33 mouse cellular contexts compared by ENCODE assay signal in genomic region chr12:76262918-76263317, GRCm38 (mm10). TPM values are rescaled to one million over a fixed set of nuclear protein-coding genes. Genes with fewer than 3 reads are reported as not detected.
DNase-seq lines count a peak whose midpoint lies in the region; ATAC-seq lines count a peak whose summit lies in the region.
"Had no signal": no experiment of that assay in that cellular context is flagged by ENCODE, and none has a peak within 500 bp of the region (broad histone marks: within the 10 kb centered on the region; RNA-seq: fewer than 3 reads in every experiment).

No protein-coding gene starts in this region.

- peaks cover 9% of the 10 kb centered on the region; the same call in 1 of the 2 replicates for H3K4me1 ChIP-seq in intestine, embryonic 16.5 days (ENCODE audit: control insufficient read depth, insufficient read depth, low read length)
- no peaks in the 10 kb centered on the region for H3K4me1 ChIP-seq in intestine, embryonic 15.5 days (replicated peaks)
- peaks cover 45% of the 10 kb centered on the region for H3K4me1 ChIP-seq in liver, embryonic 12.5 days
- peaks cover 25% of the 10 kb centered on the region for H3K4me1 ChIP-seq in liver, embryonic 15.5 days (replicated peaks)
- H3K4me1 ChIP-seq: embryonic facial prominence, embryonic 13.5 days; forebrain, embryonic 12.5 days; hindbrain, embryonic 12.5 days; hindbrain, embryonic 15.5 days had no signal

- H3K4me2 ChIP-seq in intestine, embryonic 16.5 days (ENCODE audit: low read depth, low read length) = no peak overlapping the region
- H3K4me2 ChIP-seq in intestine, embryonic 15.5 days (replicated peaks) = no peak overlapping the region
- no peak overlapping the region for H3K4me2 ChIP-seq in liver, embryonic 12.5 days
- H3K4me2 ChIP-seq in liver, embryonic 15.5 days = no peak overlapping the region
- H3K4me2 ChIP-seq: embryonic facial prominence, embryonic 13.5 days; forebrain, embryonic 12.5 days; forebrain, embryonic 15.5 days; heart, embryonic 11.5 days; hindbrain, embryonic 12.5 days; hindbrain, embryonic 15.5 days had no signal

- peak; percentile 23; the same call in 1 of the 2 replicates for ATAC-seq in intestine, embryonic 16.5 days
- ATAC-seq in intestine, embryonic 15.5 days = no peak
- no peak for ATAC-seq in liver, embryonic 12.5 days
- ATAC-seq in liver, embryonic 15.5 days (ENCODE audit: insufficient read depth) = peak; percentile 54
- ATAC-seq: forebrain, embryonic 15.5 days; Patski had no signal

- H3K9me3 ChIP-seq in intestine, embryonic 16.5 days (ENCODE audit: control insufficient read depth, low read length) = no peaks in the 10 kb centered on the region
- no peaks in the 10 kb centered on the region for H3K9me3 ChIP-seq in intestine, embryonic 15.5 days
- no peaks in the 10 kb centered on the region for H3K9me3 ChIP-seq in liver, embryonic 12.5 days (replicated peaks)
- no peaks in the 10 kb centered on the region for H3K9me3 ChIP-seq in liver, embryonic 15.5 days (replicated peaks)
- H3K9me3 ChIP-seq: embryonic facial prominence, embryonic 10.5 days; embryonic facial prominence, embryonic 13.5 days; forebrain, embryonic 12.5 days; forebrain, embryonic 15.5 days; G1E; hindbrain, embryonic 12.5 days; hindbrain, embryonic 15.5 days had no signal

- DNase-seq in liver = no peak
- DNase-seq in yolk sac, embryonic 10.5 days (ENCODE audit: low spot score) = peak; percentile 63
- no peak for DNase-seq in adrenal gland, postnatal 4 days (ENCODE audit: low spot score in 2 of 2)
- DNase-seq: adrenal gland, postnatal 10 days; adrenal gland, postnatal 36 days; B cell, adult 2 months; cerebellum, adult 11-12 months; cerebellum, adult 8-10 months; cerebellum, postnatal 10 days; cerebellum, postnatal 36 days; embryo, embryonic 11 days; gastrocnemius, postnatal 25 days; heart, adult 2 months had no signal

- H3K9ac ChIP-seq in intestine, embryonic 16.5 days (ENCODE audit: low read depth, low read length) = no peak overlapping the region
- no peak overlapping the region for H3K9ac ChIP-seq in intestine, embryonic 15.5 days
- H3K9ac ChIP-seq in liver, embryonic 12.5 days = no peak overlapping the region
- H3K9ac ChIP-seq in liver, embryonic 15.5 days = no peak overlapping the region
- H3K9ac ChIP-seq: embryonic facial prominence, embryonic 13.5 days; forebrain, embryonic 12.5 days; forebrain, embryonic 15.5 days; hindbrain, embryonic 12.5 days; hindbrain, embryonic 15.5 days had no signal

- no peak overlapping the region for H3K4me3 ChIP-seq in intestine, embryonic 16.5 days (ENCODE audit: low read length)
- no peak overlapping the region for H3K4me3 ChIP-seq in intestine, embryonic 15.5 days (replicated peaks)
- no peak overlapping the region for H3K4me3 ChIP-seq in liver, embryonic 12.5 days
- H3K4me3 ChIP-seq in liver, embryonic 15.5 days (replicated peaks) = no peak overlapping the region
- H3K4me3 ChIP-seq: embryonic facial prominence, embryonic 10.5 days; embryonic facial prominence, embryonic 13.5 days; erythroblast, embryonic 14.5 days; forebrain, embryonic 12.5 days; forebrain, embryonic 15.5 days; heart, adult 2 months; hindbrain, embryonic 12.5 days; hindbrain, embryonic 15.5 days had no signal

- H3K27me3 ChIP-seq in intestine, embryonic 16.5 days (replicated peaks; ENCODE audit: control insufficient read depth, insufficient read depth, low read length) = no peaks in the 10 kb centered on the region
- no peaks in the 10 kb centered on the region for H3K27me3 ChIP-seq in intestine, embryonic 15.5 days (replicated peaks)
- no peaks in the 10 kb centered on the region for H3K27me3 ChIP-seq in liver, embryonic 12.5 days (replicated peaks)
- H3K27me3 ChIP-seq in liver, embryonic 15.5 days = no peaks in the 10 kb centered on the region
- H3K27me3 ChIP-seq: CH12.LX; embryonic facial prominence, embryonic 13.5 days; forebrain, embryonic 12.5 days; forebrain, embryonic 15.5 days; hindbrain, embryonic 12.5 days; hindbrain, embryonic 15.5 days; Patski had no signal

- H3K36me3 ChIP-seq in intestine, embryonic 16.5 days (ENCODE audit: control insufficient read depth, insufficient read depth, low read length) = no peaks in the 10 kb centered on the region
- no peaks in the 10 kb centered on the region for H3K36me3 ChIP-seq in intestine, embryonic 15.5 days
- peaks cover 46% of the 10 kb centered on the region for H3K36me3 ChIP-seq in liver, embryonic 12.5 days
- H3K36me3 ChIP-seq in liver, embryonic 15.5 days (replicated peaks) = peaks cover 8% of the 10 kb centered on the region; the same call in 1 of the 2 replicates
- H3K36me3 ChIP-seq: forebrain, embryonic 12.5 days; forebrain, embryonic 15.5 days; hindbrain, embryonic 12.5 days; hindbrain, embryonic 15.5 days had no signal

- WGBS in intestine, embryonic 16.5 days = 93% methylated on average over 4 of the region's 4 CpGs
- 92% methylated on average over 4 of the region's 4 CpGs for WGBS in intestine, embryonic 15.5 days
- 85% methylated on average over 4 of the region's 4 CpGs for WGBS in liver, embryonic 12.5 days (ENCODE audit: insufficient replicate concordance)
- WGBS in liver, embryonic 15.5 days (ENCODE audit: insufficient replicate concordance) = 85% methylated on average over 4 of the region's 4 CpGs

- no peak overlapping the region for H3K27ac ChIP-seq in intestine, embryonic 16.5 days (ENCODE audit: low read length)
- no peak overlapping the region for H3K27ac ChIP-seq in intestine, embryonic 15.5 days
- H3K27ac ChIP-seq in liver, embryonic 12.5 days = peak overlapping the region; percentile 25; the same call in 1 of the 2 replicates
- H3K27ac ChIP-seq in liver, embryonic 15.5 days (replicated peaks) = peak overlapping the region; percentile 57
- H3K27ac ChIP-seq: embryonic facial prominence, embryonic 10.5 days; embryonic facial prominence, embryonic 13.5 days; forebrain, embryonic 12.5 days; forebrain, embryonic 15.5 days; heart, adult 2 months; hindbrain, embryonic 12.5 days; hindbrain, embryonic 15.5 days had no signal

RNA-seq across cellular contexts. Expression of gene Mthfd1, which starts 7.8 kb away (rescaled TPM):
- 93.6 and 98.8 TPM in 2 replicates for polyA plus RNA-seq in intestine, embryonic 16.5 days (2015; fragmentation: Nextera tagmentation; extraction: Ambion mirVana)
- polyA plus RNA-seq in intestine, embryonic 15.5 days (2015; fragmentation: Nextera tagmentation; extraction: Ambion mirVana) = 102 TPM in 2 replicates
- polyA plus RNA-seq in liver, embryonic 12.5 days (2016; fragmentation: Nextera tagmentation; extraction: Ambion mirVana) = 135 and 142 TPM in 2 replicates
- polyA plus RNA-seq in liver, embryonic 15.5 days (2015; fragmentation: Nextera tagmentation; extraction: Ambion mirVana) = 94.7 and 101 TPM in 2 replicates
- total RNA-seq in adrenal gland, postnatal 4 days (2021) = 10 to 100 TPM; 48.3 to 56.2 TPM

RNA-seq across cellular contexts. Expression of gene Tex21, which starts 16.4 kb away (rescaled TPM):
- 0.06 TPM in 1 of 2 replicates, not detected in the other for polyA plus RNA-seq in intestine, embryonic 16.5 days (2015; fragmentation: Nextera tagmentation; extraction: Ambion mirVana)
- polyA plus RNA-seq in intestine, embryonic 15.5 days (2015; fragmentation: Nextera tagmentation; extraction: Ambion mirVana) = not detected in 2 replicates
- polyA plus RNA-seq in liver, embryonic 12.5 days (2016; fragmentation: Nextera tagmentation; extraction: Ambion mirVana) = 0.25 TPM in 1 of 2 replicates, not detected in the other
- polyA plus RNA-seq in liver, embryonic 15.5 days (2015; fragmentation: Nextera tagmentation; extraction: Ambion mirVana) = 0.12 TPM in 1 of 2 replicates, not detected in the other
- total RNA-seq in adrenal gland, postnatal 4 days (2021) = not detected
- total RNA-seq: adrenal gland, adult 18-20 months; adrenal gland, postnatal 10 days; adrenal gland, postnatal 36 days; gastrocnemius, adult 8-10 months; gastrocnemius, postnatal 25 days; heart, adult 2 months; heart, postnatal 25 days; hematopoietic stem cell, adult 5-6 weeks had no signal
- polyA plus RNA-seq: cortical plate, adult 2 months; embryonic facial prominence, embryonic 10.5 days; embryonic facial prominence, embryonic 13.5 days; erythroblast, embryonic 14.5 days; forebrain, embryonic 12.5 days; forebrain, embryonic 15.5 days; heart, adult 2 months; heart, embryonic 11.5 days; hindbrain, embryonic 12.5 days; hindbrain, embryonic 15.5 days; Patski had no signal

Comparison
In these comparisons a context has a peak if more than half of its experiments do, and no peak if none do; other contexts are left out.
1. ATAC-seq: peak in intestine, embryonic 16.5 days (single experiment) and liver, embryonic 15.5 days (single experiment); none in intestine, embryonic 15.5 days (single experiment) and liver, embryonic 12.5 days (single experiment).
2. H3K27ac ChIP-seq: peak in liver, embryonic 12.5 days (single experiment) and liver, embryonic 15.5 days (single experiment); none in intestine, embryonic 16.5 days (single experiment) and intestine, embryonic 15.5 days (single experiment).